Mouse (Mus musculus) adrenal gland, adult 18-20 months (tissue): ENCODE data around the gene Dapk3. TPM values are rescaled to one million over a fixed set of nuclear protein-coding genes. Genes with fewer than 3 reads are reported as not detected.

Source experiments
- DNase-seq, 2 experiments: peaks; one replicate each; pipeline ENCODE4 v3.0.0; 2021 to 2022; ENCODE audit warnings: low spot score in 2 of 2
- total RNA-seq, 2 experiments: library from RNA; stranded (reverse); gene quantifications; 1 replicate in 1 of 2; 2 replicates in 1 of 2; pipeline ENCODE4 v1.2.3; 2021

Gene Dapk3
- total RNA-seq, 2 experiments from 2014 or later, result 63.4 to 74.2 TPM

GRCm38 (mm10) chr10:81234206-81234605, 51.4 kb downstream of the Dapk3 start:
- no peak for DNase-seq

- no peak for DNase-seq
Measured at GRCm38 (mm10) chr10:81236471-81237268, 53.9 kb downstream of the Dapk3 start.

GRCm38 (mm10) chr10:81238618-81239017, 55.8 kb downstream of the Dapk3 start:
- DNase-seq, result no peak

- DNase-seq, result peak in 1 of 2 experiments; percentile 62
Measured at GRCm38 (mm10) chr10:81240876-81241275, 58.1 kb downstream of the Dapk3 start.

GRCm38 (mm10) chr10:81242021-81242420, 59.2 kb downstream of the Dapk3 start:
- no peak for DNase-seq

Other genes starting within 250 kb of the Dapk3 start
- gene Gng7, start 168.1 kb upstream of the Dapk3 start, total RNA-seq, result 10 to 100 TPM in 1 of 2 experiments, 1 to 10 TPM in 1; 7.0 to 11.1 TPM
- 1 to 10 TPM; 1.7 to 1.8 TPM for gene Diras1, start 157.3 kb upstream of the Dapk3 start, total RNA-seq
- 10 to 100 TPM; 25.6 to 44.1 TPM for gene Slc39a3, start 145.6 kb upstream of the Dapk3 start, total RNA-seq
- gene Sgta, start 122.8 kb upstream of the Dapk3 start, total RNA-seq, result 100 to 1,000 TPM; 220 to 229 TPM
- 10 to 100 TPM; 34.0 to 64.4 TPM for gene Thop1, start 113.0 kb upstream of the Dapk3 start, total RNA-seq
- gene Creb3l3, start 84.1 kb upstream of the Dapk3 start, total RNA-seq, result 1 to 10 TPM in 1 of 2 experiments, under 1 TPM in 1; 0.93 to 1.3 TPM
- 100 to 1,000 TPM; 165 to 179 TPM for gene Map2k2, start 77.1 kb upstream of the Dapk3 start, total RNA-seq
- gene Zbtb7a, start 47.8 kb upstream of the Dapk3 start, total RNA-seq, result 10 to 100 TPM; 65.3 to 84.8 TPM
- 10 to 100 TPM; 27.3 to 29.7 TPM for gene Pias4, start 15.1 kb upstream of the Dapk3 start, total RNA-seq
- 1,000 to 10,000 TPM; 1,443 to 1,598 TPM for gene Eef2, start 6.4 kb upstream of the Dapk3 start, total RNA-seq
- not detected for gene 4930442H23Rik, start 844 bp downstream of the Dapk3 start, total RNA-seq
- gene Nmrk2, start 19.0 kb downstream of the Dapk3 start, total RNA-seq, result not detected
- gene Atcay, start 47.8 kb downstream of the Dapk3 start, total RNA-seq, result 1 to 10 TPM; 2.7 to 3.5 TPM
- 10 to 100 TPM; 16.2 to 17.6 TPM for gene Zfr2, start 50.1 kb downstream of the Dapk3 start, total RNA-seq
- 1 to 10 TPM in 1 of 2 experiments, under 1 TPM in 1; 0.76 to 1.7 TPM for gene Matk, start 69.9 kb downstream of the Dapk3 start, total RNA-seq
- gene Mrpl54, start 83.9 kb downstream of the Dapk3 start, total RNA-seq, result 100 to 1,000 TPM; 105 to 111 TPM
- gene Apba3, start 84.0 kb downstream of the Dapk3 start, total RNA-seq, result 100 to 1,000 TPM; 104 to 123 TPM
- 1 to 10 TPM; 1.1 to 1.6 TPM for gene Tjp3, start 108.6 kb downstream of the Dapk3 start, total RNA-seq
- gene Pip5k1c, start 110.0 kb downstream of the Dapk3 start, total RNA-seq, result 10 to 100 TPM; 37.6 to 40.4 TPM
- 10 to 100 TPM; 34.3 to 40.9 TPM for gene Cactin, start 138.1 kb downstream of the Dapk3 start, total RNA-seq
- gene Tbxa2r, start 145.7 kb downstream of the Dapk3 start, total RNA-seq, result 10 to 100 TPM; 23.3 to 29.2 TPM
- 1 to 10 TPM; 4.5 to 6.7 TPM for gene Gipc3, start 160.3 kb downstream of the Dapk3 start, total RNA-seq
- 10 to 100 TPM; 86.5 to 92.7 TPM for gene Hmg20b, start 167.5 kb downstream of the Dapk3 start, total RNA-seq
- 10 to 100 TPM; 16.0 to 29.6 TPM for gene Mfsd12, start 174.5 kb downstream of the Dapk3 start, total RNA-seq
- gene 4930404N11Rik, start 182.8 kb downstream of the Dapk3 start, total RNA-seq, result 1 to 10 TPM; 1.3 to 4.5 TPM
- 10 to 100 TPM; 35.1 to 35.2 TPM for gene Fzr1, start 195.5 kb downstream of the Dapk3 start, total RNA-seq
- gene Dohh, start 201.4 kb downstream of the Dapk3 start, total RNA-seq, result 10 to 100 TPM; 49.1 to 50.5 TPM
- 1 to 10 TPM; 1.5 to 1.9 TPM for gene Gm48551, start 201.5 kb downstream of the Dapk3 start, total RNA-seq
- 1 to 10 TPM; 1.4 to 2.6 TPM for gene Gm48552, start 206.0 kb downstream of the Dapk3 start, total RNA-seq
- 1 to 10 TPM; 1.1 to 1.2 TPM for gene Smim24, start 210.0 kb downstream of the Dapk3 start, total RNA-seq